Mouse (Mus musculus) forebrain, postnatal 0 days (tissue): ENCODE measurements around the gene Snupn. TPM values are rescaled to one million over a fixed set of nuclear protein-coding genes. Genes with fewer than 3 reads are reported as not detected.
"Not testable (repeated sequence)": the region's sequence is repeated elsewhere in the genome, so short reads cannot be mapped to it uniquely, and the experiment has no call there.

Source experiments
- ATAC-seq: fragments of 200-750 bp; cut with Nextera tagmentation; 2 replicates; pipeline ENCODE4 v1.8.0; 2017; ENCODE audit warnings: mild to moderate bottlenecking, moderate library complexity
- DNase-seq: peaks from one replicate; pipeline ENCODE4 v3.0.0-alpha.2; 2015
- H3K27ac ChIP-seq: fragments of 300-500 bp; sonication (generic); 2 replicates; pipeline ENCODE4 v1.5.1; 2014; ENCODE audit warnings: low read depth, mild to moderate bottlenecking, antibody characterized with exemption, low read length, moderate library complexity, mixed read lengths
- H3K27me3 ChIP-seq: fragments of 300-500 bp; sonication (generic); 2 replicates; pipeline ENCODE4 v1.6.1; 2014; ENCODE audit warnings: mild to moderate bottlenecking, low read length, mixed read lengths; ENCODE audit not compliant: insufficient read depth
- H3K36me3 ChIP-seq: fragments of 300-500 bp; sonication (generic); 2 replicates; pipeline ENCODE4 v1.6.1; 2014; ENCODE audit warnings: mild to moderate bottlenecking, moderate library complexity; ENCODE audit not compliant: insufficient read depth
- H3K4me1 ChIP-seq: fragments of 300-500 bp; sonication (generic); 2 replicates; pipeline ENCODE4 v1.6.1; 2014; ENCODE audit warnings: antibody characterized with exemption; ENCODE audit not compliant: insufficient read depth
- H3K4me2 ChIP-seq: fragments of 300-500 bp; sonication (generic); 2 replicates; pipeline ENCODE4 v1.6.1; 2014; ENCODE audit warnings: low read depth, mild to moderate bottlenecking, moderate library complexity
- H3K4me3 ChIP-seq: fragments of 300-500 bp; sonication (generic); 2 replicates; pipeline ENCODE4 v1.5.1; 2014; ENCODE audit warnings: low read depth, low read length, mixed read lengths
- H3K9ac ChIP-seq: fragments of 300-500 bp; sonication (generic); 2 replicates; pipeline ENCODE4 v1.6.1; 2014; ENCODE audit warnings: mild to moderate bottlenecking
- H3K9me3 ChIP-seq: fragments of 300-500 bp; sonication (generic); 2 replicates; pipeline ENCODE4 v1.6.1; 2016; ENCODE audit warnings: low read length
- CTCF ChIP-seq: sonication (generic); IDR thresholded peaks from 2 replicates; pipeline ENCODE4 v1.5.1; 2016; ENCODE audit warnings: antibody characterized with exemption, control low read depth, low read depth
- WGBS: fragments of 180-500 bp; shearing (Covaris S2); extraction: QIAGEN DNeasy Blood & Tissue Kit; methylation state at CpG from one replicate; pipeline ENCODE4 v1.1.7; 2014; 5-methylcytosine and 5-hydroxymethylcytosine counted together
- polyA plus RNA-seq: library from polyadenylated mRNA; unstranded; fragments of >200 nt; fragmentation: Nextera tagmentation; extraction: Ambion mirVana; gene quantifications from 2 replicates; pipeline ENCODE4 v1.2.1, GENCODE M21; 2015
- total RNA-seq: library from RNA; depleted of rRNA; stranded (reverse); fragments of >200 nt; gene quantifications from 2 replicates; pipeline ENCODE4 v1.2.3, GENCODE M21; 2014

Gene Snupn
- total and polyA plus RNA-seq, 2 experiments from 2014 or later = 21.4 to 23.2 TPM

DNA sequence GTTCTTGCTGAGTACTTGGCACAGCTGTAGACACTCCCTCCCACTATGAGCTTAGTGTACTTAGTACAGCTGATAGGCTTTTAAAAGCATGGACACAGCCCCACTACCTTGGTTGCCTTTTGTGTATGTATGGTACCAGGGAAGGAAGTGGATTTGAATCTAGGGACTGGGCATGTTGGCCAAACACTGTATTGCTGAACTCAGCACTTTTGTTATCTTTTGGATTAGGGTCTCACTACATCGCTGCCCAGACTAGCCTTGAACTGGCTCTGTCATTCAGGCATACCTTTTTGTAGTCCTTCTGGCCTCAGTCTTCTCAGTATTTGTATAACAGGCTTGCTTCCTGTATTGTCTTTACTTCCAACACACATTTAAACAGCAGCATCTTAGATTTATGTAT, 20.1 kb upstream of the Snupn start:
- DNase-seq (no peak), ATAC-seq (no peak)
- Histone ChIP-seq H3K27me3 (no peaks in the 10 kb centered on the region), H3K9me3 (no peaks in the 10 kb centered on the region), H3K4me2 (no peak overlapping the region), H3K4me1 (no peaks in the 10 kb centered on the region), H3K4me3 (no peak overlapping the region), H3K9ac (no peak overlapping the region), H3K36me3 (no peaks in the 10 kb centered on the region), H3K27ac (no peak overlapping the region)
- WGBS = 83% methylated on average over 1 of the region's 1 CpGs
- no peak for TF ChIP-seq CTCF

DNA sequence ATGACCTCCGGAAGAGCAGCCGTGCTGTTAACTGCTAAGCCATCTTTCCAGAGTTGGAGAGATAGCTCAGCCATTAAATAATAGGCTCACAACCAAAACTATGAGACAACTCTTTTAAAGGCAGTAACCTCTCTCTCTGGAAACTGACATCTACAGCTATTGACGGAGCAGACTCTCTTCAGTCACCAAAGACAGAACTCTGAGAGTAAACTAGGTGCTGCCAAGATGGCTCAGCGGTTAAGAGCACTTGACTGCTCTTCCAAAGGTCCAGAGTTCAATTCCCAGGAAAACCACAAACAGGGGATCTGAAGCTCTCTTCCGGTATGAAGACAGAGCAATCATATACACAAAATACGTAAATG, 13.8 kb upstream of the Snupn start:
- DNase-seq (no peak), ATAC-seq (no peak; the same call in 1 of the 2 replicates)
- H3K9me3 ChIP-seq = no peaks in the 10 kb centered on the region
- TF ChIP-seq CTCF = no peak
- 21% methylated on average over 6 of the region's 6 CpGs for WGBS
- no peak overlapping the region for H3K9ac ChIP-seq
- H3K36me3 ChIP-seq = no peaks in the 10 kb centered on the region
- H3K4me3 ChIP-seq = peak overlapping the region; percentile 67
- no peaks in the 10 kb centered on the region for H3K27me3 ChIP-seq
- H3K4me2 ChIP-seq = peak overlapping the region; percentile 76
- H3K27ac ChIP-seq = no peak overlapping the region
- 0 out of 2 replicates have a peak, but pooled peaks cover 9% of the 10 kb centered on the region for H3K4me1 ChIP-seq

DNA sequence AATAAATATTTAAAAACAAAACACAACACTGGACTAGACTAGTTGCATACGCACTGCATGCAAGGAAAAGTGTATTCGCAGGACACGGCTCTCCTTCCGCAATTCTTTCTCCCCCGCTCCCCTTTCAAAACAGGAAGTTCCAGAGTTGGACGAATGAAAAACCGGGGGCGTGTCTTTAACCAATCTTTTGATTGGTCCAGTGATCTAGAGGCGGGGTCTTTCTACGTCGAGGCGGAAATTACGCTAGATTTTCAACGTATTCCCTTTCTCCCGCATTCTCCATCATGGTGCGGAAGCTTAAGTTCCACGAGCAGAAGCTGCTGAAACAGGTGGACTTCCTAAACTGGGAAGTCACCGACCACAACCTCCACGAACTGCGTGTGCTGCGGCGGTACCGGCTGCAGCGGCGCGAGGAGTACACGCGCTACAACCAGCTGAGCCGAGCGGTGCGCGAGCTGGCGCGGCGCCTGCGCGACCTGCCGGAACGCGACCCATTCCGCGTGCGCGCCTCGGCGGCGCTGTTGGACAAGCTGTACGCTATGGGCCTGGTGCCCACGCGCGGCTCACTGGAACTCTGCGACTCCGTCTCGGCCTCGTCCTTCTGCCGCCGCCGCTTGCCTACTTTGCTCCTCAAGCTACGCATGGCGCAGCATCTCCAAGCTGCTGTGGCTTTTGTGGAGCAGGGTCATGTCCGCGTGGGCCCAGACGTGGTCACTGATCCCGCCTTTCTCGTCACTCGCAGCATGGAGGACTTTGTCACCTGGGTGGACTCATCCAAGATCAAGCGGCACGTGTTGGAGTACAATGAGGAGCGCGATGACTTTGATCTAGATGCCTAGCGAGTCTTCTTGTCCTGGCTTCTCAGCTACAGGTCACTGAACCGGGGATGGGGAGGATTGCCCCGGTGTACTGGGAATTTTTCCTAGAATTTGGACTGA, 13.2 kb upstream of the Snupn start, which contains the start of gene Imp3:
Gene Imp3, plus strand, starts transcription at position 253 of the 938 bp plus-strand sequence.
- DNase-seq = peak; percentile 97
- peak within 1 kb of the TSS; percentile 74 for H3K9ac ChIP-seq
- ATAC-seq = peak; percentile 98
- no peaks in the 10 kb centered on the region for H3K36me3 ChIP-seq
- WGBS = under 1% methylated on average over 73 of the region's 73 CpGs
- H3K4me2 ChIP-seq = peak within 1 kb of the TSS; percentile 76
- peak within 1 kb of the TSS; percentile 85 for H3K27ac ChIP-seq
- TF ChIP-seq CTCF = peak; percentile 62
- no peaks in the 10 kb centered on the region for H3K9me3 ChIP-seq
- peak within 1 kb of the TSS; percentile 67 for H3K4me3 ChIP-seq
- H3K4me1 ChIP-seq = 0 out of 2 replicates have a peak, but pooled peaks cover 9% of the 10 kb centered on the region
- H3K27me3 ChIP-seq = no peaks in the 10 kb centered on the region

DNA sequence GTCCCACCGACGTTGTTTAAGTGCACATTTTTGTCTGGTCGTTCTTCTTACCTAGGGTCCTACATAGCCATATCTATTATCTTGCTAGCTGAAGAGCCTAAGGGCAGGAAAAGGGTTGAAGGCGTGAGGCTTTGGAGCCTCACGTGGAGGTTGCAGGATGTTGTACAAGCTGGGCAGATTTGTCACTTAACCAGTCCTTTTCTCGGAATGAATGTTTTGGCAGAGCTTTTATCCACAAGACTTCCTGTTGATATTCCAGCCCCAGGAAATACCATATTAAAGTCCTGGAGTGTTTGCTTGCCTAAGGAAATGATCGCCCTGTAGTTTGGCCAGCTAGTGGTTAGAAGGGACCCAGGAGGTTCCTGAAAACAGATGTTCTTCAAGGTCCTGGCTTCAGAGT, 12.3 kb upstream of the Snupn start:
- DNase-seq (peak; percentile 16), ATAC-seq (no peak)
- peak overlapping the region; percentile 74 for H3K9ac ChIP-seq
- H3K4me2 ChIP-seq = peak overlapping the region; percentile 76
- no peaks in the 10 kb centered on the region for H3K9me3 ChIP-seq
- H3K4me3 ChIP-seq = peak overlapping the region; percentile 67
- WGBS = 7% methylated on average over 7 of the region's 7 CpGs
- no peaks in the 10 kb centered on the region for H3K27me3 ChIP-seq
- TF ChIP-seq CTCF = no peak
- 0 out of 2 replicates have a peak, but pooled peaks cover 9% of the 10 kb centered on the region for H3K4me1 ChIP-seq
- 0 out of 2 replicates have a peak overlapping the region, but pooled peaks have one; percentile 85 for H3K27ac ChIP-seq
- H3K36me3 ChIP-seq = no peaks in the 10 kb centered on the region

DNA sequence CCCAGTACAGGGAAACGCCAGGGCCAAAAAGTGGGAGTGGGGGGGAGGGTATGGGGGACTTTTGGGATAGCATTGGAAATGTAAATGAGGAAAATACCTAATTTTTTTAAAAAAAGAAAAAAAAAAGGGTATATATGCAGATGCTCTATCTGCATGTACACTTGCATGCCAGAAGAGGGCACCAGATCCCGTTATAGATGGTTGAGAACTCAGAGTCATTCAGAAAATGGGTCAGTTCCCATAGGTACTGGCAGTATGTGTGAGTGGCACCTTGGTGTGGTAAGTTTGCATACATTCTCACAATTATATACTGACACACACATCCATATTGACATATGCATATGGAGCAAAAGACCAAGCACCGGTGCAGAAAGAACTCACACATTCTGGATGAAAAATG, 3.2 kb upstream of the Snupn start:
- 23% methylated on average over 3 of the region's 3 CpGs for WGBS
- H3K36me3 ChIP-seq, H3K27me3 ChIP-seq, H3K27ac ChIP-seq, H3K9ac ChIP-seq, H3K4me2 ChIP-seq, H3K4me1 ChIP-seq, H3K4me3 ChIP-seq, ATAC-seq, H3K9me3 ChIP-seq: not testable (repeated sequence)
- TF ChIP-seq CTCF = peak; percentile 78
- peak; percentile 60 for DNase-seq

DNA sequence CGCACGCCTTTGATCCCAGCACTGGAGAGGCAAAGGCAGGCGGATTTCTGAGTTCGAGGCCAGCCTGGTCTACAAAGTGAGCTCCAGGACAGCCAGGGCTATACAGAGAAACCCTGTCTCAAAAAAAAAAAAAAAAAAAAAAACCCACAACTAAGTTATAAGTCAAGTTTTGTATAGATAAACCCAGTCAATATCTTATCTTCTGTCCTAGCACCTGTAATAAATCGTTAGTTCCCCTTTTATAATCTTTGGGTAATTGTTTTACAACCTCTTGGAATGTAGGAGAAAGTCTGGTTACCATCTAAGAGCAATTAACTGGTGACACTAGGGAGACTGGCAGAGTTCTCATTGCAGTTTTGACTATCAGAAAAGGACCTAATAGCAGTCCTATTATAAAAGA, 2.0 kb upstream of the Snupn start:
- not testable (repeated sequence) for H3K4me3 ChIP-seq, H3K4me1 ChIP-seq, ATAC-seq, H3K9me3 ChIP-seq, DNase-seq, H3K9ac ChIP-seq, H3K4me2 ChIP-seq, H3K27me3 ChIP-seq, H3K36me3 ChIP-seq, H3K27ac ChIP-seq
- 95% methylated on average over 5 of the region's 5 CpGs for WGBS

DNA sequence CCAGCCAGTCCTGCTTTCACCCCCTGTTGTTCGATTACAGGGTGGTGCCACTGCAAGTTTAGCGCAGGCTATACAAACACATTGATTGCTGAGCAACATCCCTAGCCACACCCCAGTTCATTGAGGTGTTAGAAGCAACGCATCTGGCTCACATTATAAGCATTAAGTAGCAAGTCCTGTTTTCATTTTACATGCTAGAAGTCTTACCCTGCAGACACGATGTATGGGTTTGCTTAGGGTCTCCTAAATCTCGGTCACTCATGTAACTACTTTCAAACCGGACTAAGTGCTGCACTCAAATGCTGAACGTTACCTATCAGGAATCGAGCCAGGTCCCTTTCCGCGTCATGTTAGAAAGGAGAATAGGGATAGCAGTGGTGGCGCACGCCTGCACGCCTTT, 911 bp upstream of the Snupn start:
- 35% methylated on average over 13 of the region's 13 CpGs for WGBS

More for the DNA sequence above, 911 bp upstream of the Snupn start:
- peak; percentile 9 for DNase-seq
- ATAC-seq = no peak
- peak overlapping the region; percentile 31; the same call in 1 of the 2 replicates for H3K9ac ChIP-seq
- no peaks in the 10 kb centered on the region for H3K36me3 ChIP-seq
- H3K27me3 ChIP-seq = no peaks in the 10 kb centered on the region
- H3K4me2 ChIP-seq = peak overlapping the region; percentile 76
- peak overlapping the region; percentile 24 for H3K4me3 ChIP-seq
- no peaks in the 10 kb centered on the region for H3K9me3 ChIP-seq
- TF ChIP-seq CTCF = no peak
- no peak overlapping the region for H3K27ac ChIP-seq
- peaks cover 3% of the 10 kb centered on the region; the same call in 1 of the 2 replicates for H3K4me1 ChIP-seq
